Comparison of ENCODE assay signal across 8 mouse cellular contexts in genomic region chr14:55743711-55744110, GRCm38 (mm10). TPM values are rescaled to one million over a fixed set of nuclear protein-coding genes. Genes with fewer than 3 reads are reported as not detected.
A peak's percentile ranks its signal among the peaks of the same experiment; 100 is the strongest.
DNase-seq lines count a peak whose midpoint lies in the region; ATAC-seq lines count a peak whose summit lies in the region.

No protein-coding gene starts in this region.

- 18% methylated on average over 10 of the region's 10 CpGs for WGBS in intestine, embryonic 14.5 days
- WGBS in midbrain, embryonic 11.5 days = 23% methylated on average over 10 of the region's 10 CpGs

- intact Hi-C loops in gastrocnemius, postnatal 36 days (cut with DNase I) = loop anchor here (2.0 to 5.0 kb wide), 3 partner anchors 63 to 246 kb away; partner anchors contain the start of gene Tinf2
- intact Hi-C loops in left cerebral cortex, postnatal 36 days (cut with DNase I) = no loop called here

- ATAC-seq in intestine, embryonic 14.5 days (replicated peaks; ENCODE audit: low FRiP score, low TSS enrichment, low read depth) = peak; percentile 40
- ATAC-seq in midbrain, embryonic 11.5 days (ENCODE audit: low FRiP score) = peak; percentile 33; the same call in 1 of the 2 replicates

- H3K4me2 ChIP-seq in intestine, embryonic 14.5 days (ENCODE audit: low read length) = peak overlapping the region; percentile 21; the same call in 1 of the 2 replicates
- no peak overlapping the region for H3K4me2 ChIP-seq in midbrain, embryonic 11.5 days

- peaks cover 27% of the 10 kb centered on the region for H3K4me1 ChIP-seq in intestine, embryonic 14.5 days (replicated peaks; ENCODE audit: control insufficient read depth, insufficient read depth, low read length)
- peaks cover 15% of the 10 kb centered on the region for H3K4me1 ChIP-seq in midbrain, embryonic 11.5 days (ENCODE audit: control insufficient read depth, insufficient read depth, low read length)

- no peaks in the 10 kb centered on the region for H3K27me3 ChIP-seq in intestine, embryonic 14.5 days (replicated peaks; ENCODE audit: control insufficient read depth, insufficient read depth, low read length)
- no peaks in the 10 kb centered on the region for H3K27me3 ChIP-seq in midbrain, embryonic 11.5 days (ENCODE audit: control insufficient read depth, insufficient read depth, low read length)

- no peaks in the 10 kb centered on the region for H3K9me3 ChIP-seq in intestine, embryonic 14.5 days (ENCODE audit: control insufficient read depth, low read length)
- H3K9me3 ChIP-seq in midbrain, embryonic 11.5 days (ENCODE audit: control insufficient read depth, low read length) = no peaks in the 10 kb centered on the region

- H3K27ac ChIP-seq in intestine, embryonic 14.5 days (ENCODE audit: low read depth) = no peak overlapping the region
- H3K27ac ChIP-seq in midbrain, embryonic 11.5 days (ENCODE audit: low read depth, low read length) = no peak overlapping the region

- DNase-seq in adipocyte (ENCODE audit: low spot score) = peak; percentile 81
- DNase-seq in embryo, embryonic 11 days = peak; percentile 83
- peak; percentile 76 to 87 for DNase-seq in gastrocnemius, postnatal 36 days
- peak; percentile 98 for DNase-seq in intestine, embryonic 14.5 days (ENCODE audit: low spot score)
- peak; percentile 77 to 84 for DNase-seq in left cerebral cortex, postnatal 36 days (ENCODE audit: low spot score in 2 of 2)
- DNase-seq in midbrain, embryonic 11.5 days (ENCODE audit: low spot score, missing footprints) = peak; percentile 99
- DNase-seq in right cerebral cortex, postnatal 4 days = peak; percentile 90
- peak; percentile 79 for DNase-seq in yolk sac, embryonic 10.5 days (ENCODE audit: low spot score)

- H3K9ac ChIP-seq in intestine, embryonic 14.5 days (ENCODE audit: low read length) = no peak overlapping the region
- H3K9ac ChIP-seq in midbrain, embryonic 11.5 days (ENCODE audit: low read length) = no peak overlapping the region; the same call in 1 of the 2 replicates

- H3K36me3 ChIP-seq in intestine, embryonic 14.5 days (ENCODE audit: control insufficient read depth, insufficient read depth, low read length) = peaks cover 54% of the 10 kb centered on the region
- no peaks in the 10 kb centered on the region for H3K36me3 ChIP-seq in midbrain, embryonic 11.5 days (ENCODE audit: control insufficient read depth, insufficient read depth, low read length)

- H3K4me3 ChIP-seq in intestine, embryonic 14.5 days (ENCODE audit: low read depth, low read length) = no peak overlapping the region; the same call in 1 of the 2 replicates
- no peak overlapping the region for H3K4me3 ChIP-seq in midbrain, embryonic 11.5 days (ENCODE audit: low read depth, low read length)

RNA-seq across cellular contexts. Expression of gene Dhrs1, which starts 1.8 kb away (rescaled TPM):
- total RNA-seq in gastrocnemius, postnatal 36 days (2021) = 10 to 100 TPM; 27.3 to 35.9 TPM
- polyA plus RNA-seq in intestine, embryonic 14.5 days (2014; fragmentation: Nextera tagmentation; extraction: Ambion mirVana) = 81.9 and 84.3 TPM in 2 replicates
- 10 to 100 TPM; 78.5 to 83.9 TPM for total RNA-seq in left cerebral cortex, postnatal 36 days (2021)
- polyA plus RNA-seq in midbrain, embryonic 11.5 days (2014; fragmentation: Nextera tagmentation; extraction: Ambion mirVana) = 69.5 and 70.5 TPM in 2 replicates

RNA-seq across cellular contexts. Expression of gene Nop9, which starts 1.8 kb away (rescaled TPM):
- 10 to 100 TPM; 10.5 to 11.8 TPM for total RNA-seq in gastrocnemius, postnatal 36 days (2021)
- polyA plus RNA-seq in intestine, embryonic 14.5 days (2014; fragmentation: Nextera tagmentation; extraction: Ambion mirVana) = 42.8 and 45.0 TPM in 2 replicates
- total RNA-seq in left cerebral cortex, postnatal 36 days (2021) = 10 to 100 TPM; 10.5 to 12.5 TPM
- polyA plus RNA-seq in midbrain, embryonic 11.5 days (2014; fragmentation: Nextera tagmentation; extraction: Ambion mirVana) = 46.2 and 47.4 TPM in 2 replicates

RNA-seq across cellular contexts. Expression of gene Cideb, which starts 14.5 kb away (rescaled TPM):
- total RNA-seq in gastrocnemius, postnatal 36 days (2021) = not detected
- 5.4 and 8.1 TPM in 2 replicates for polyA plus RNA-seq in intestine, embryonic 14.5 days (2014; fragmentation: Nextera tagmentation; extraction: Ambion mirVana)
- 1 to 10 TPM; 2.5 to 3.0 TPM for total RNA-seq in left cerebral cortex, postnatal 36 days (2021)
- 0.18 and 0.22 TPM in 2 replicates for polyA plus RNA-seq in midbrain, embryonic 11.5 days (2014; fragmentation: Nextera tagmentation; extraction: Ambion mirVana)

RNA-seq across cellular contexts. Expression of gene Ltb4r2, which starts 17.5 kb away (rescaled TPM):
- total RNA-seq in gastrocnemius, postnatal 36 days (2021) = not detected
- 0.08 and 0.65 TPM in 2 replicates for polyA plus RNA-seq in intestine, embryonic 14.5 days (2014; fragmentation: Nextera tagmentation; extraction: Ambion mirVana)
- under 1 TPM; 0.20 to 0.67 TPM for total RNA-seq in left cerebral cortex, postnatal 36 days (2021)
- polyA plus RNA-seq in midbrain, embryonic 11.5 days (2014; fragmentation: Nextera tagmentation; extraction: Ambion mirVana) = 0.12 and 0.40 TPM in 2 replicates

RNA-seq across cellular contexts. Expression of gene Rabggta, which starts 21.6 kb away (rescaled TPM):
- 1 to 10 TPM; 8.9 to 9.4 TPM for total RNA-seq in gastrocnemius, postnatal 36 days (2021)
- 29.7 and 32.7 TPM in 2 replicates for polyA plus RNA-seq in intestine, embryonic 14.5 days (2014; fragmentation: Nextera tagmentation; extraction: Ambion mirVana)
- 10 to 100 TPM; 50.6 to 50.9 TPM for total RNA-seq in left cerebral cortex, postnatal 36 days (2021)
- 22.0 TPM in 2 replicates for polyA plus RNA-seq in midbrain, embryonic 11.5 days (2014; fragmentation: Nextera tagmentation; extraction: Ambion mirVana)
